Mouse (Mus musculus): ENCODE measurements around the gene Ankrd55.

DNA sequence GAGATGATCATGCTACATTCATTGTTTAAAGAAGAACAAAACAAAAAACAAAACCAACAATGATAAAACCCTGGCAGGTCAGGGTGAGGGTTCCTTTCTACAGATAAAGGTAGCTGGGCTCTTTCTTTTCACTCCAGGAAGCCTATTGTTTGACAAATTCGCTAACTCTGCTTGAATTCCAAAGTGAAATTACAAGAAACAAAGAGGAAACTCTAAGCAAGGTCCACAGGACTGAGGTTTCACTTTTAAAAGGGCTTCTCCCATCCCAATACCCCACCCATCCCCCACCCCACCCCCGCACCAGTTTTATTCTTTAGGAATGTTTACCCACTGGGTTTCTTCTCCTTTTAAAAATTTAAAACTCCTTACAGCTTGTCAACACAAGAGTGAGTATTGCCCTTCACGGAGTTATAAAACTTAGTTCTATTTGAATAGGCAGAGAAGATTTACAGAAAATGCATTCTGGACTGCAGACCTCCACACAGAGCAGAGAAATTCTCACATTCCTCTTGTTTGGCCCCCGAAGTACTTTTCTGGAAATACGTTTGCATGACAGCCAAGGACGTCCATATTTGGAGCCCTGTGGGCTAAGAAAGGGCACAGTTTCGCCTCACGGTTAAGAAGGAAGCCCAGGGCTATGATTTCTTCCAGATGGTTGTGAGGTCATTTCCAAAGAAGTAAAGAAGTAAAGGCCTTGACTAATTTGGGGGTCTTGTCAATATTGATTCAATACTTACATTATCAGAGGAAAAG lies 128.3 kb downstream of the Ankrd55 start:
- TF ChIP-seq CTCF (IDR thresholded peaks at IDR 0.05; ENCODE audit: control insufficient read depth, insufficient read depth, insufficient read length) (no peak), MAX (IDR thresholded peaks at IDR 0.05) (no peak), USF1 (IDR thresholded peaks at IDR 0.05; ENCODE audit: low read depth) (no peak), FOSL1 (IDR thresholded peaks at IDR 0.05; ENCODE audit: insufficient read depth, low read length, poor library complexity, severe bottlenecking) (no peak), MYOD1 (IDR thresholded peaks at IDR 0.05; ENCODE audit: control insufficient read depth, insufficient read length, low read depth) (no peak), MYOG (IDR thresholded peaks at IDR 0.05; ENCODE audit: control insufficient read depth, extremely low read depth, insufficient read length) (no peak), CEBPB (IDR thresholded peaks at IDR 0.05; ENCODE audit: low read depth) (no peak)
